Mouse (Mus musculus): ENCODE data around the gene Stxbp4. TPM values are rescaled to one million over a fixed set of nuclear protein-coding genes. Genes with fewer than 3 reads are reported as not detected.

Stxbp4 gene
- total RNA-seq, 2 experiments from 2014 or later = 9.4 to 12.2 TPM

- DNase-seq (ENCODE audit: low spot score in 2 of 2) = no peak
Measured at GRCm38 (mm10) chr11:90650231-90650885, 12.5 kb upstream of the Stxbp4 start.

DNA sequence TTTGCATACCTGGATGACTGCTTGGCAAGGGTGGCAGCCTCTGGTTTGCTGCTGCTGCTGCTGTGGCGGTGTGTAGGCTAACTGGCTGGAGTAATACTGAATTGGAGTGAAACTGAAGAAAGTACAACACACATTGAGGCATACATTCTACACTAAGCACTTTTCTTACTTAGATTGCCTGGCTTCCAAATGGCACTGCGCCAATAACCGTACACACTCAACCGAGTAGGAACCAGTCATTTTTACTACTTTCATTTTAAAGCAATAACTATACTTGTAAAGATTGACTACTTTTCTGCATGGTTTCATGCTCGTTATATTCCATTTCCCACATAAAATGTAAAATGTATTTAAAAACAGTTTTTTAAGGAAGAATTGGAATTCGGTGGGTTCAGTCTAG is 11.9 kb upstream of the Stxbp4 start:
- DNase-seq (ENCODE audit: low spot score in 2 of 2) = no peak

DNA sequence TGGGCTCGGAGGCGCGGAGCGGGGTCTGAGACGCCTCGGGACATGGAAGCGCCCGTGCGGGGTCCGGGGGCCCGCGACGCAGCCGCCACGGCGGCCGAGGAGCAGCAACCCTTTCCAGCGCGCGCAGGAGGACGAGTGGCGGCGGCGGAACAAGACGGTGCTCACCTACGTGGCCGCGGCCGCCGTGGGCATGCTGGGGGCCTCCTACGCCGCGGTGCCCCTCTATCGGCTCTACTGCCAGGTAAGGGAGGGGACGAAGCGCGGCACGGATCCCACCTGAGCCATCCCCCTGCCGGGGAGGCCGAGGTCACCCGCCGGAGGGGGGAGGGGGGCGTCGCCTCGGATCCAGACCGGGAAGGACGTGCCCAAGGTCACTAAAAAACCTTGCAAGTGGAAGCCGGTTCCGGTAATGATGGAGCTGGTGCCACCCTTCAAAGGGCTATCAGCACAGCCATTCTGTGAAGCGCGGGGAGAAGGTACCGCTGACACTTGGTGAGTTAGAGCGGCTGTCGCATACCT is 487 bp upstream of the Stxbp4 start:
- peak in 1 of 2 experiments; percentile 25 for DNase-seq (ENCODE audit: low spot score in 2 of 2)

- no peak for DNase-seq (ENCODE audit: low spot score in 2 of 2)
Measured at GRCm38 (mm10) chr11:90634661-90635060, 3.2 kb downstream of the Stxbp4 start.

DNA sequence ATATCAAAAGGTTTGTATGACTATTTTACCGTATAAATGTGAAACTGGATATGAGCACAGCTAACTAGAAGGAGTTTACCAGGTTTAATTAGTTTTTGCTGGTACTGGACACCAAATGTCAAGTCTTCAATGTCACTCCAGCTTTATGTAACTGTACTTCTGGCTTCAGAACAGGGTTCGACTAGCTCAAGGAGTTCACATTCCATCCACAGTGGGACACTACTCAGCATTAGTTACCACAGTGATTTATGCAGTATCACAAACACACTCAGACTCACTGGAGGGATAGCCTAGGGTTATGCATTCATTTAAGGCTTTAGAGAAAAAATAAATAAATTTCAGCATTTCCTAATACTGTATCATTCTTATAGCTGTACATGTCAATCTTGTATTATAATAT is 5.4 kb downstream of the Stxbp4 start:
- DNase-seq (ENCODE audit: low spot score in 2 of 2) = no peak

DNA sequence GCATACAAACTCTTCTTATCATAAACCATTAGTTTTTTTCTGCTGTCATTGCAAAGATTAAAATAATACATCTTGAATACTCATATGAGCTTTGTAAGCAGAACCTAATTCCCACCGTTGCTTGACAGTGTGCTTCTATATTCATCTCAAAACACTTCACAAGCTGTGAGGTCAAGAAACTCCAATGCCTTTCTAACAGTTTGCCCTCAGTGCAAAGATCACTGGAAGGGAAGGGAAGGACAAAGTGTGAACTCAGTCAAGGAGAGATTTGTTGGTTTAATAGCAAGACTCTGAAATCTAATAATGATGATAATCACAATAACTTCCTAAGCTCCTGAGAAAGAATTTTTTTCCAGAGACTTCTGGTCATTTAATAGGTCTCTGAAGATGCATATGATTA is 10.1 kb downstream of the Stxbp4 start:
- DNase-seq (ENCODE audit: low spot score in 2 of 2) = no peak

- DNase-seq (ENCODE audit: low spot score in 2 of 2) = no peak
Measured at GRCm38 (mm10) chr11:90625174-90625573, 12.7 kb downstream of the Stxbp4 start.

DNA sequence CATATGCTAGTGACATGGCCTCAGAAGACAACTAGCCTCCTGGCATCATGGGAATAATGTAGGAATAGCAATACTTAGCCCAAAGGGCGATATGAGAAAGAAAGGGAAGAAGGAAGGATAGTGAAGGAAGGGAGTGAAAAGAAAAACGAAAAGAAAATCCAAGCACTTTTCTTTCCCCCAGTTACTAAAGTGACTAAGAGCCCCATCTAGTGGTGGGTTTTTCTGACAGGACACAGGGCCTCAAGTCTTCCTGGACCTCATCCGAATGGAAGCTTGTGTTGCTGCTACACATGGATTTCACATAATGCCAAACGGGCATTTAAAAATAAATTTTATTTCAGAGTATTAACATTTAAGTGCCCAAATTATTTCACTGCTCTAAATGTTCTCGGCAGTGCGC is 14.4 kb downstream of the Stxbp4 start:
- DNase-seq (ENCODE audit: low spot score in 2 of 2) = peak in 1 of 2 experiments; percentile 53

- DNase-seq (ENCODE audit: low spot score in 2 of 2) = no peak
Measured at GRCm38 (mm10) chr11:90622500-90622899, 15.4 kb downstream of the Stxbp4 start.

GRCm38 (mm10) chr11:90622044-90622443 is 15.8 kb downstream of the Stxbp4 start:
- DNase-seq (ENCODE audit: low spot score in 2 of 2) = no peak

- peak in 1 of 2 experiments; percentile 38 for DNase-seq (ENCODE audit: low spot score in 2 of 2)
Measured at GRCm38 (mm10) chr11:90616431-90616830, 21.5 kb downstream of the Stxbp4 start.

- DNase-seq (ENCODE audit: low spot score in 2 of 2) = no peak
Measured at GRCm38 (mm10) chr11:90614743-90615142, 23.1 kb downstream of the Stxbp4 start.

- no peak for DNase-seq (ENCODE audit: low spot score in 2 of 2)
Measured at GRCm38 (mm10) chr11:90612118-90612517, 25.8 kb downstream of the Stxbp4 start.

DNA sequence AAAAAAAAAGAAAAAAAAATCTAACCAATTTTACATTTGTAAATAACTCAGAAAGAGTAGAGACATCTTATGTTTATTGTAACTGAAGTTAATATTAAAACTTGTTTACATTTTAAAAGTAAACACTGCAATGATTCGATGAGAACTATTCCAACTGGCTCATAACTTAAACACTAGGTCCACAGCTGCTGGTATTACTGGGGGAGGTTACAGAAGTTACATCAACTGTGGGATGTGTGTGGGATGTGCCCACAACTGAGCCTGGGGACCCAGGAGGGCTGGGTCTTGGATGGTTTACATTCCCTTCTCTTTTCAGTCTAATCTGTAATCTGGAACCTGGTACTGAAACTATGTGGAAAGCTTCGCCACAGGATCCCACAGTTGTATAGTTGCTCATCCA is 34.8 kb downstream of the Stxbp4 start:
- DNase-seq (ENCODE audit: low spot score in 2 of 2) = no peak

GRCm38 (mm10) chr11:90595826-90596225 is 42.1 kb downstream of the Stxbp4 start:
- no peak for DNase-seq (ENCODE audit: low spot score in 2 of 2)

DNA sequence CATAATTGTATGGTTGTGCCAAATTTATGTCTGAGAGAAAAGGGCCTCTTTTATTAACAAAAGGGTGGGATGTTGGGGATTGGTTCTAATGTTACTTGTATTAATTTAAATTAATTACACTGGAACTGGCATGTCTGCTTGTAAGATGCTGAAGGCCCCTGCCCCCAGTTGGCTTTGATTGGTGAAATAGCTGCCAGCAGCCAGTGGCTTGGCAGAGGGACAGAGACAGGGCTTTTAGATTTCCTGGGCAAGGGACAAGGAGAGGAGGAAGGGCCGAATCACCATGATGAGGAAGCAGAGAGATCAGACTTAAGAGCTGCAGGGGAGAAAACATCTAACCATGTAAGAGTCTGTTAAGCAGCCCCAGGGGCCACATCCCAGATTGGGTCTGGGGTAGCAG is 46.9 kb downstream of the Stxbp4 start:
- DNase-seq (ENCODE audit: low spot score in 2 of 2) = peak in 1 of 2 experiments; percentile 37

DNA sequence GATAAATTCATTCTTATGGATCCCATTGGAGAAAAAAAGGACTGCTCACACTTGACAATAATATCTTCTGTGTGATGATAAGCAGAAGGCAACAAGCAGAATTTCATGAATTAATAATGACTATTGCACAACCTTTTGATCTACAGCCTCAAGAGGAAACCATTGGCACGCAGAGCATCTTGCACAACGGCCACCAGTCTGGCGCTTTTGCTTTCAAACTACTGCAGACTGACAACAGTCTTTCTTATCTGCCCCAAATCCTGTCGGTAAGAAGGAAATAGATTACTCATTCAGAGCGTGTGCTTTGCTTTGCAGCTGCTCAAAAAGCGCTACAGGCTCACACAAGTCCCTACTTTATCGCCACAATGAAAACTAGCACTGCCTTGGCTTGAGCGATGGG is 51.7 kb downstream of the Stxbp4 start:
- no peak for DNase-seq (ENCODE audit: low spot score in 2 of 2)

- no peak for DNase-seq (ENCODE audit: low spot score in 2 of 2)
Measured at GRCm38 (mm10) chr11:90585754-90586153, 52.1 kb downstream of the Stxbp4 start.

DNA sequence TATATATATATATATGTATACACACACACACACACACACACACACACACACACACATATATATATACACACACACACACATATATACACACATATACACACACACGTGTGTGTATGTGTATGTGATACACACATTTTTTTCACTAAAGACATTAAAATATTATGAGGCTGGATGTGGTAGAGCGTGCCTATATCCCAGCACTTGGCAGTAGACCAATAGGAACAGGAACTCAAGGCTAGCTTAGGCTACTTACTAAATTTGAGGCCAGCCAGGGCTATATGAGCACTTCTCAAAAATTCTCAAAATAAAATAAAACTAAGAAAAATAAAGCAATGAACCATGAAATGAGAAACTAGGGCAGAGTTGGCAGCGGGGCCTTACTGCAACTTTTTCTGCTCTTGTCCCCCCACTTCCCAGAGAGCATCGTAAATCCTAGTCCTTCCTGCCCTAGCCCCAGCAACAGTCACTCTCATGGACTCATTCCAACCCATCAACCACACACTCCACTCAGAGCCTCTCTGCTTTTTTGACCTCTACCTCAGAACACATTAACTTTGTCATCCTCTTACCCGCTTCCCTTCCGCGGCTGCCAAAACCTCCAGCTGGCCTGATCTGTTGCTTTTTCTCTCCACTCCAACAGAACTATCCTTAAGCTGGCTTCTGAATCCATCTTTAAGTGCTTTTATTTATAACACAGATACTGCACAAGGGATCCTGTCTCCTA is 60.7 kb downstream of the Stxbp4 start:
- DNase-seq (ENCODE audit: low spot score in 2 of 2) = no peak

GRCm38 (mm10) chr11:90576282-90576972 is 61.5 kb downstream of the Stxbp4 start:
- no peak for DNase-seq (ENCODE audit: low spot score in 2 of 2)

DNA sequence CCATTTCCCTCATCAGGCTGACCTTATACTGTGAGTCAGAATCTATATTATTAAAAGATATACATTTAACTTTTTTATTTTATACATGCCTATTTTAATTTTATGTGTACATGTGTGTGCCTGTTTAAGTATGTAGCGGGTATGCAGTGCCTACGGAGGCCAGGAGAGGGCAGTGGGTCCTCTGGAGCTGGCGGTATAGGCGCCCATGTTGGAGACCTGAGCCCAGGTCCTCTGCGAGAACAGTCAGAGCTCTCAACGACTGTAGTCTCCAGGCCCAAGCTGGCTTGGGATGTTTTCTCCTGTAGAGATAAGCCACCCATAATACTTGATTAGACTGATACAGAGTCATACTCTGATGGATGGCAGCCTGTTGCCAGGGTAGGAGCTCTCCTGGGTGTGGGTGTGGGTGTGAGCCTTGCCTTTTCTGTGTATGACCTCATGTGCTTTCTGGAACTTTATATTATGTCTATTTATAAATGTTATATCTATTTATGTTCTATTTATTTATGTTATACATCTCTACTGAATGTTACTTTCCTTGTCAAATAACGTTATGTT is 62.3 kb downstream of the Stxbp4 start:
- no peak for DNase-seq (ENCODE audit: low spot score in 2 of 2)

All from layer of hippocampus, postnatal 14 days (tissue).